Mouse (Mus musculus) liver, embryonic 14.5 days (tissue): ENCODE results near the gene Ntmt1. TPM values are rescaled to one million over a fixed set of nuclear protein-coding genes. Genes with fewer than 3 reads are reported as not detected.
A peak's percentile ranks its signal among the peaks of the same experiment; 100 is the strongest.

Experiments used
- ATAC-seq: fragments of 200-750 bp; cut with Nextera tagmentation; 2 replicates; pipeline ENCODE4 v1.8.0; 2017; ENCODE audit warnings: moderate number of reproducible peaks, mild to moderate bottlenecking, moderate library complexity; ENCODE audit not compliant: insufficient read depth
- DNase-seq, 3 experiments: peaks; one replicate each; pipeline ENCODE4 v3.0.0-alpha.2; 2012 to 2013; ENCODE audit warnings: low read depth in 3 of 3, low spot score in 3 of 3
- H3K27ac ChIP-seq: fragments of 300-500 bp; sonication (generic); 2 replicates; pipeline ENCODE4 v1.5.1; 2014; ENCODE audit warnings: moderate library complexity, mild to moderate bottlenecking, control low read depth, inconsistent platforms
- H3K27me3 ChIP-seq: fragments of 300-500 bp; sonication (generic); 2 replicates; pipeline ENCODE4 v1.6.1; 2014; ENCODE audit warnings: mild to moderate bottlenecking, low read length, moderate library complexity; ENCODE audit not compliant: control insufficient read depth, insufficient read depth
- H3K36me3 ChIP-seq: fragments of 300-500 bp; sonication (generic); replicated peaks from 2 replicates; pipeline ENCODE4 v1.6.1; 2014; ENCODE audit warnings: low read depth; ENCODE audit not compliant: control insufficient read depth, insufficient read depth
- H3K4me1 ChIP-seq, 2 experiments: fragments of 200-500 bp in 1 of 2; fragments of 300-500 bp in 1 of 2; sonication (generic) in 1 of 2; replicated peaks; 2 replicates each; pipeline ENCODE4 v1.6.1; 2012 to 2014; ENCODE audit warnings: antibody characterized with exemption in 1 of 2, inconsistent platforms in 1 of 2, low read length in 1 of 2; ENCODE audit not compliant: control insufficient read depth in 2 of 2, insufficient read depth in 2 of 2
- H3K4me2 ChIP-seq: fragments of 300-500 bp; sonication (generic); 2 replicates; pipeline ENCODE4 v1.6.1; 2014; ENCODE audit warnings: low read depth, mild to moderate bottlenecking, control low read depth, moderate library complexity
- H3K4me3 ChIP-seq, 2 experiments: fragments of 200-500 bp in 1 of 2; fragments of 300-500 bp in 1 of 2; sonication (generic) in 1 of 2; 2 replicates each; pipeline ENCODE4 v1.5.1; 2012 to 2014; ENCODE audit warnings: low read depth in 2 of 2, low read length in 2 of 2, mild to moderate bottlenecking in 2 of 2, control low read depth in 1 of 2, inconsistent platforms in 1 of 2, moderate library complexity in 1 of 2; ENCODE audit not compliant: insufficient read depth in 1 of 2
- H3K9ac ChIP-seq: fragments of 300-500 bp; sonication (generic); replicated peaks from 2 replicates; pipeline ENCODE4 v1.6.1; 2014; ENCODE audit warnings: mild to moderate bottlenecking, control low read depth, moderate library complexity
- H3K9me3 ChIP-seq: fragments of 300-500 bp; sonication (generic); 2 replicates; pipeline ENCODE4 v1.6.1; 2016; ENCODE audit warnings: low read length, mixed read lengths; ENCODE audit not compliant: control insufficient read depth
- CTCF ChIP-seq: IDR thresholded peaks from 2 replicates; pipeline ENCODE4 v1.5.1; 2016; ENCODE audit warnings: antibody characterized with exemption, low read depth, control low read depth
- EP300 ChIP-seq: IDR thresholded peaks from 2 replicates; pipeline ENCODE4 v1.6.1; 2016; ENCODE audit warnings: antibody characterized with exemption, low read depth
- WGBS: fragments of 180-500 bp; shearing (Covaris S2); extraction: QIAGEN DNeasy Blood & Tissue Kit; methylation state at CpG from one replicate; pipeline ENCODE4 v1.1.7; 2014; ENCODE audit not compliant: insufficient replicate concordance; 5-methylcytosine and 5-hydroxymethylcytosine counted together
- polyA plus RNA-seq, 2 experiments: library from polyadenylated mRNA; depleted of rRNA in 1 of 2; stranded (reverse) in 1 of 2; unstranded in 1 of 2; fragments of >200 nt; fragmentation: Nextera tagmentation in 1 of 2; extraction: Ambion mirVana in 1 of 2; gene quantifications; 2 replicates each; pipeline versions ENCODE4 v1.2.1 to v1.2.3; 2012 to 2014

The Ntmt1 gene
- polyA plus RNA-seq, 2 experiments: 14.5 to 23.3 TPM

DNA sequence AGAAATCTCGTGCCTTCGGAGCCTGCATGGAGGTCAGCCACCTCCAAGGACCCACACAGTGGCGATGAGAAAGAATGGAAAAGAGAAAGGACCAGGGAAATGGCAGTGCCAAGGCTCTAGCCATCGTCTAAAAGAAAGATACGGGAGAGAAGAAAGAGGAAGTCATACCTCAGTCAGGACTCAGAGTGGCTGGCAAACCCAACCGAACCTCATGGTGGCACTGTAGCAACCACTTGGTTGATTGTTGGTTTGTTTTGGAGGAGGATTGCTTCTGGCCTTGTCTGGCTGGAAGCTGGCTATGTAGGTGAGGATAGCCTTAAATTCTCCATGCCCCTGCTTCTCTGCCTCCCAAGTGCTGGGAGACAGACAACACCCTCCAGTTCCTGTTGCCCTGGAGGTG is 38.4 kb upstream of the Ntmt1 start:
- TF ChIP-seq CTCF: peak; percentile 67
- TF ChIP-seq EP300: no peak
- ATAC-seq (no peak), DNase-seq (no peak)
- Histone ChIP-seq H3K27me3 (no peaks in the 10 kb centered on the region), H3K27ac (no peak overlapping the region; the same call in 1 of the 2 replicates), H3K4me1 (peaks cover 42 to 50% of the 10 kb centered on the region in 2 experiments), H3K9me3 (no peaks in the 10 kb centered on the region), H3K4me3 (no peak overlapping the region), H3K9ac (no peak overlapping the region), H3K36me3 (no peaks in the 10 kb centered on the region), H3K4me2 (no peak overlapping the region)
- 32% methylated on average over 6 of the region's 6 CpGs for WGBS

DNA sequence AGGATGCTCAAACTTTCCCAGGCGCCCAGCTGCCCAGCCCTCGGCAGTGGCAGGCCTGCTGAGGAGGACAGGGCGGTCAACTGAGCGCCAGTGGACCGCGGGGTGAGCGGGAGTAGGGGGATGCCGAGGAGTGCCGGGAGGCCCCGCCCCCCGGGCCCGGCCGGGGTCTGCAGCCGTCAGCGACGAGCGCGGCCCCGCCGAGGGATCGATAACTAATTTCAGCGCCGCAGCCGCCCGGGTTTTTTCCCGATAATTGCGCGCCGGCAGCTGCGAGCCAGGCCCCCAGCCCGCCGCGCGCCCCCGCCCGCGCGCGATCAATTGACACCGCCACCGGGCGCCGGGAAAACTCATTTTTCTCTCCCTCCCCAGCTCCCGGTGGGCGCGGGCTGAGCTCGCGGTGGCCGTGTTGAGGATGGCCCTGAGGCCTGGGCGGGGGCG is 36.2 kb upstream of the Ntmt1 start:
- no peak for DNase-seq
- Histone ChIP-seq H3K9ac (peak overlapping the region; percentile 87), H3K36me3 (no peaks in the 10 kb centered on the region), H3K27ac (peak overlapping the region; percentile 97), H3K4me2 (peak overlapping the region; percentile 97), H3K4me3 (peak overlapping the region; percentile 65 to 74), H3K9me3 (no peaks in the 10 kb centered on the region), H3K27me3 (no peaks in the 10 kb centered on the region), H3K4me1 (peaks cover 44 to 55% of the 10 kb centered on the region in 2 experiments)
- no peak for TF ChIP-seq CTCF
- no peak for TF ChIP-seq EP300
- WGBS: under 1% methylated on average over 51 of the region's 51 CpGs
- peak; percentile 3; the same call in 1 of the 2 replicates for ATAC-seq

DNA sequence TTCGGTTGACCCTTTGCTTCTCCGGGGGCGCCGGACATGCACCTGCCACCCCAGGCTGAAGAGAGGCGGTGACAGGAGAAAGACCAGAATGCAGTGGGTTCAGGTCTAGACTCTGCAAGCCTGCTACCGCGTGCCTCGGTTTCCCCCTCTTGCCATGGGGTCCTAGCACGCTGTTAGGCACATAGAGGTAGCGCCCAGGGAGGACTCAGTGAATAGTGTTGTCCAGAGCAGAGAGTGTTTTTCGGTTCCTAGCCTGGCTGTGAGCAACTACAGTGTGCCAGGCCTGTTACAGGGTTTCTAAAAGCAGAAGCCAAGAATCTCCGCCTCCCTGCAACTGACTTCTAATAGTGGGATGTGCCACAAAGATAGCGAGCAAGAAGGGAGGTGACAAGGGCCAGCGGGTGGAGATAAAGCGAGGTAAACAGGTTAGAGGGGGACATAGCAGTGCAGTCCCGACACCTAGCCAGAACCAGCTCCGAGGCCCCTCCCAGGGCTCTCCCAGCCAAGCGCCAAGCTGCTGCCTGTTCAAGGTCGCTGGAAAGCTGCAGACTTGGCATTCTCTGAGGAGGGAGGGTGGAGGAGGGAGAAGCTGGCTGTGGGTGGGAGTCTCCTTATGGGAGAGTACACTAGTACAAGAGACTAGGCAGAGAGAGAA is 35.7 kb upstream of the Ntmt1 start:
- Histone ChIP-seq H3K4me2 (peak overlapping the region; percentile 97), H3K9ac (peak overlapping the region; percentile 87), H3K4me1 (peaks cover 44 to 55% of the 10 kb centered on the region in 2 experiments), H3K27me3 (no peaks in the 10 kb centered on the region), H3K4me3 (peak overlapping the region; percentile 65 to 74), H3K36me3 (no peaks in the 10 kb centered on the region), H3K27ac (peak overlapping the region; percentile 97), H3K9me3 (no peaks in the 10 kb centered on the region)
- peak; percentile 92 for ATAC-seq
- peak; percentile 95 for TF ChIP-seq EP300
- no peak for TF ChIP-seq CTCF
- WGBS: under 1% methylated on average over 19 of the region's 19 CpGs
- DNase-seq: peak; percentile 86 to 92 (median 91)

DNA sequence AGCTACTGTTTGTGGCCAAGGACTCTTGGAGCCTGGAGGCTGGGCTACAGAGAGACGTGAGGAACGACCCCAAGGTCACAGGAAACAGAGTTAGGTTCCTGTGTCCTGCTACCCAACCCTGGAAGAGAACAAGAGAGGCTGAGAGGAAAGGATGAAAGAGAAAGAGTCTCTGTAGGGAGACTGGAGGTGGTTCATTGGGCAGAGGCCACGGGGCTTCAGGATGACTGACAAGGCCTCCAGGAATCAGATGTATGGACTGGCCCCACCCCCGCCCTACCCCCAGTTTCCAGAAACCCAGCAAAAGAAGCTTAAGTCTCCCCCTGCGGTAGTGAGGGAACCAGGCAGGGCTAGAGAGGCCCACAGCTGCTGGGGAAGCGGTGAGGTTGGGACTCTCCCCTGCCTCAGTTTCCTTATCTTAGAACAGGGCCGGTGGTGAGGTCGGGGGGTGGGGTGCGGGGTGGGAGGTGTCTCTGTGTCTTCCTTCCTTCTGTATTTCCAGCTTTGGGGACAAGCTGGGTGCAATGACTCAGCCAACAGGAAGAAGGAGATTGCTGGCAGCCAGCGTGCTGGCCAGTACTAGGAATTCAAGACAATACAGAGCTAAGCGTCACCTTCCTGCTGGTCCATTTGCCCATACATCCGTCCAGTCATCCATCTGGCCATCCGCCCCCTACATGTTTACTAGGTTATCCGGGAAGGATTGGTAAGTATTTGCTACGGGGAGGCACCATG is 34.9 kb upstream of the Ntmt1 start:
- peak overlapping the region; percentile 30 to 65 for H3K4me3 ChIP-seq
- H3K27ac ChIP-seq: peak overlapping the region; percentile 97
- H3K4me2 ChIP-seq: peak overlapping the region; percentile 97
- ATAC-seq (peak; percentile 56), DNase-seq (peak; percentile 50 to 68 (median 51))
- TF ChIP-seq CTCF (0 out of 2 replicates have a peak, but pooled peaks have one; percentile 18), EP300 (no peak)
- no peaks in the 10 kb centered on the region for H3K9me3 ChIP-seq
- H3K36me3 ChIP-seq: no peaks in the 10 kb centered on the region
- H3K4me1 ChIP-seq: peaks cover 44 to 56% of the 10 kb centered on the region in 2 experiments
- WGBS: 12% methylated on average over 15 of the region's 15 CpGs
- peak overlapping the region; percentile 87 for H3K9ac ChIP-seq
- no peaks in the 10 kb centered on the region for H3K27me3 ChIP-seq

DNA sequence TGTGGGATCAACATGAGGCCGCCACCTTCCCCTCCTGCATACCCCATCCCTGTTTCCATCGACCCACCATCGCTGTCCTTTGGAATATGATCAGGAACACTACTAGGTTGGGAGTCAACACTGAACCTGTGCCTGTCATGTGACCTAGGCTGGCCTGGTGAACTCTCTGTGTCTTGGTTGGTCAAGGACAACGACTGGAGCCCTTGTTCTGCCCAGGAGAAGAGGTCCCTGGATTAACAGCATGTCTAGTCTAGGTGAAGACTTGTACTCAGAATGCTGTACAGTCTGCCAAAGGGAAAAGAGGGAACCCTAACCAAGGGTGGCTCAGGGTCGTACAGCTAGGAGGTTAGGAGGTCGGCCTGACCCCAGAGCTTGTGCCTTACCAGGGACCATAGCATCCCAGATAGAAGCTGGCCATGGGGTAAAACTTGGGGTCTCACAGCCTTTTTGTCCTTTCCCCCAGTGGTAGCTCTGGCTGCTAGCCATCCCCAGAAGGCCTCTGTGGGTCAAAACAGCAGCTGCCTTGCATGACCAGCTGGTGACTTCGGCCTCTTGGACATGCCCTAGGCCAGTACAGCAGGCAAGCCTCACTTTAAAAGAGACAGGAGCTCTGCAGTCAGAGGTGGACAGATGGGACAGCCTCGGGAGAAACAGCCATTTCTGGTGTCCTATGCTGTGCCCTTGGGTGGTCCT is 34.2 kb upstream of the Ntmt1 start:
- peak overlapping the region; percentile 87 for H3K9ac ChIP-seq
- H3K4me3 ChIP-seq: peak overlapping the region; percentile 30 to 65
- peaks cover 42 to 57% of the 10 kb centered on the region in 2 experiments for H3K4me1 ChIP-seq
- no peaks in the 10 kb centered on the region for H3K36me3 ChIP-seq
- H3K4me2 ChIP-seq: peak overlapping the region; percentile 97
- no peak for ATAC-seq
- H3K9me3 ChIP-seq: no peaks in the 10 kb centered on the region
- no peak for TF ChIP-seq EP300
- TF ChIP-seq CTCF: no peak
- 57% methylated on average over 8 of the region's 8 CpGs for WGBS
- no peak for DNase-seq
- H3K27me3 ChIP-seq: no peaks in the 10 kb centered on the region
- H3K27ac ChIP-seq: peak overlapping the region; percentile 97
